ENCODE assay signal across 12 mouse cellular contexts in the genomic region with DNA sequence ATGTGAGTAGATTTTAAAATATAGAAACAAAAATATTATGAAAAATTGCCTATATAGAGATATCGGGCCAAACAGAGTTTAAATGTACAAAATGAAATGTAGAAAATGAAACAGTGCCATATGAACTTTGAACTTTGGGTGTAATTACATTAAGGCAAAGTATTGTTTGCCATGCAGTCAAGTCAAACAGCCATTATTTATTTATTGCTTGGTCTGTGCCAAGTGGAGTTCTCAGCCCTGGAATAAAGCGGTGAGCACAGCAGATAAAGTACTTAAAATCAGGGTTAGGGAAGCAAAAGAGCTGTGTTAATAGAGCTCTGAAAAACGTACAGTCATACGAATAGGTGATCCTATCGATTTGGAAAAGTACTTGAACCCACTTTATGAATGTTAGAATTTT.
"Had no signal": no experiment of that assay in that cellular context is flagged by ENCODE, and none has a peak within 500 bp of the region (broad histone marks: within the 10 kb centered on the region; RNA-seq: fewer than 3 reads in every experiment).

No protein-coding gene starts in this region.

- DNase-seq: kidney, adult 8-10 months; kidney, postnatal 25 days; lung, postnatal 36 days; midbrain, embryonic 14.5 days; right cerebral cortex, postnatal 14 days; thymus, adult 18-20 months; thymus, postnatal 14 days had no signal

- H3K36me3 ChIP-seq: limb, embryonic 10.5 days; neural tube, embryonic 12.5 days had no signal

- H3K4me2 ChIP-seq: neural tube, embryonic 12.5 days had no signal

- H3K27ac ChIP-seq: hindbrain, postnatal 0 days; limb, embryonic 10.5 days; liver, embryonic 14.5 days; neural tube, embryonic 12.5 days had no signal

- H3K4me1 ChIP-seq: limb, embryonic 10.5 days; neural tube, embryonic 12.5 days had no signal

- ATAC-seq: hindbrain, postnatal 0 days; lung, postnatal 0 days had no signal

- H3K9me3 ChIP-seq: limb, embryonic 10.5 days; neural tube, embryonic 12.5 days had no signal

- H3K4me3 ChIP-seq: limb, embryonic 10.5 days; neural tube, embryonic 12.5 days had no signal

- H3K27me3 ChIP-seq: neural tube, embryonic 12.5 days had no signal

- H3K9ac ChIP-seq: liver, embryonic 14.5 days; neural tube, embryonic 12.5 days had no signal
